Mouse (Mus musculus): ENCODE results near the gene Cacna2d3.

GRCm38 (mm10) chr14:29090074-29090473 is 631.6 kb downstream of the Cacna2d3 start:
- TF ChIP-seq POLR2A (IDR thresholded peaks at IDR 0.05; ENCODE audit: insufficient read depth, low read depth, low read length), result no peak
- TF ChIP-seq CTCF (IDR thresholded peaks at IDR 0.05; ENCODE audit: insufficient read depth, low read depth, low read length), result peak; percentile 90

Measured in olfactory bulb, adult 2 months (tissue).